Mouse (Mus musculus): ENCODE measurements around the gene Npsr1. TPM values are rescaled to one million over a fixed set of nuclear protein-coding genes. Genes with fewer than 3 reads are reported as not detected.

Npsr1 gene
- total RNA-seq (2023), result not detected

DNA sequence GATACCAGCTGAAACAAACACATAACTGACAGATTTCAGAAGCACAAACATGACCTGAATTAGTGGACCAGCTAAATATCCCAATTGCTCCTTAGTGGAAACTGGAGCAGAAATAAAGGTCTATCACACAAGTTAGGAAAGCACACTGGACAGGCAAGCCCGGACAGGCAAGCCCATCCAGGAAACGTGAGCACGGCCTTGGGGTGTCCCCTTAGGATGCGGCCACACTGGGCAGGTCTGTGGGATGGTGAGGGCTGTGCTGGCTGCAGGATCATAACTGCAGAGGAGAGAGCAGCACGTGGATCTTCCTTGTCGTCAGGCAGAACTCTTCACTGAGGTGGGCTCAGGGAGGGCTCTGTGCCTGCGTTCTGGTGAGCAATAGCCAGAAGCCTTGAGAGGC, at the start of gene Npsr1:
Npsr1 (plus strand) TSS at position 301 of the 400 bp plus-strand sequence.

